34 mouse cellular contexts compared by ENCODE assay signal in the genomic region with DNA sequence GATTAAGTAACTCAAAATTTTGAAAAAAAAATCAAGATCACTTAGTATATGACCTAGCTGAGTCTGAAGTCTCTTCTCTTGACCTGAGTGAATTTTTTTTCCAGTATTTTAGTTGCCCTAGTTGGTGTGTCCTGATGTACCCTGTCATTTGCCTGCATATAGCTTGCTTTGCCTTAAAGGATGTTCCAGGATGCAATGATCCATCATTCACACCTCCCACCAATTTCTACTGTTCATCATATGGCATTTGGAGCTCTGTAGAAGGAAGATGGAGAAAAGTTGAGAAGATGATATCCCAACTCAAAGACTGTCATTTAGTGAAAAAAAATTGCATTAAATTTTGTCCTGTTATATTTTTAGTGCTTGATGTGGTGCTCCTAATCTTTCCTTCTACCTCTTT.
"Had no signal": no experiment of that assay in that cellular context is flagged by ENCODE, and none has a peak within 500 bp of the region (broad histone marks: within the 10 kb centered on the region; RNA-seq: fewer than 3 reads in every experiment).

No protein-coding gene starts in this region.

- H3K9me3 ChIP-seq: heart, embryonic 10.5 days; heart, embryonic 12.5 days; heart, embryonic 13.5 days; heart, embryonic 15.5 days; hindbrain, embryonic 10.5 days; hindbrain, embryonic 12.5 days; hindbrain, embryonic 13.5 days; hindbrain, embryonic 15.5 days; intestine, embryonic 15.5 days; kidney, embryonic 15.5 days had no signal

- H3K4me1 ChIP-seq: heart, embryonic 10.5 days; heart, embryonic 12.5 days; heart, embryonic 13.5 days; heart, embryonic 15.5 days; hindbrain, embryonic 12.5 days; hindbrain, embryonic 13.5 days; hindbrain, embryonic 15.5 days; intestine, embryonic 15.5 days; kidney, embryonic 15.5 days had no signal

- H3K36me3 ChIP-seq: heart, embryonic 10.5 days; heart, embryonic 12.5 days; heart, embryonic 13.5 days; heart, embryonic 15.5 days; hindbrain, embryonic 10.5 days; hindbrain, embryonic 12.5 days; hindbrain, embryonic 13.5 days; hindbrain, embryonic 15.5 days; intestine, embryonic 15.5 days; kidney, embryonic 15.5 days had no signal

- DNase-seq: heart, postnatal 10 days; heart, postnatal 14 days; heart, postnatal 36 days; heart, postnatal 4 days; kidney, adult 11 months; kidney, adult 18-20 months; kidney, adult 2 months; kidney, adult 8-10 months; kidney, adult 9 months; kidney, postnatal 10 days; kidney, postnatal 14 days; kidney, postnatal 25 days; kidney, postnatal 36 days; kidney, postnatal 4 days; layer of hippocampus, postnatal 36 days had no signal

- H3K4me2 ChIP-seq: heart, embryonic 11.5 days; heart, embryonic 12.5 days; heart, embryonic 13.5 days; heart, embryonic 15.5 days; hindbrain, embryonic 12.5 days; hindbrain, embryonic 13.5 days; hindbrain, embryonic 15.5 days; intestine, embryonic 15.5 days; kidney, embryonic 15.5 days had no signal

- H3K4me3 ChIP-seq: heart, embryonic 10.5 days; heart, embryonic 12.5 days; heart, embryonic 13.5 days; heart, embryonic 15.5 days; hindbrain, embryonic 10.5 days; hindbrain, embryonic 12.5 days; hindbrain, embryonic 13.5 days; hindbrain, embryonic 15.5 days; intestine, embryonic 15.5 days; kidney, embryonic 15.5 days; layer of hippocampus, adult 2 months; left cerebral cortex, adult 2 months had no signal

- H3K9ac ChIP-seq: heart, embryonic 12.5 days; heart, embryonic 13.5 days; heart, embryonic 15.5 days; hindbrain, embryonic 12.5 days; hindbrain, embryonic 13.5 days; hindbrain, embryonic 15.5 days; intestine, embryonic 15.5 days; kidney, embryonic 15.5 days had no signal

- ATAC-seq: hindbrain, embryonic 16.5 days; hindbrain, postnatal 0 days; inflammation-experienced regulatory T-cells, adult 6 months; intestine, embryonic 15.5 days; intestine, embryonic 16.5 days; intestine, postnatal 0 days had no signal

- H3K27ac ChIP-seq: heart, embryonic 10.5 days; heart, embryonic 13.5 days; heart, embryonic 15.5 days; hindbrain, embryonic 10.5 days; hindbrain, embryonic 12.5 days; hindbrain, embryonic 13.5 days; hindbrain, embryonic 15.5 days; hindbrain, postnatal 0 days; intestine, embryonic 15.5 days; kidney, embryonic 15.5 days; kidney, postnatal 0 days; layer of hippocampus, adult 2 months; left cerebral cortex, adult 2 months had no signal

- H3K27me3 ChIP-seq: heart, embryonic 12.5 days; heart, embryonic 13.5 days; heart, embryonic 15.5 days; hindbrain, embryonic 12.5 days; hindbrain, embryonic 13.5 days; hindbrain, embryonic 15.5 days; intestine, embryonic 15.5 days; kidney, embryonic 15.5 days had no signal
